In genomic region chr15:8595226-8595625, GRCm38 (mm10) we compare ENCODE assay signal across 21 mouse cellular contexts.
A peak's percentile ranks its signal among the peaks of the same experiment; 100 is the strongest.
DNase-seq lines count a peak whose midpoint lies in the region; ATAC-seq and TF ChIP-seq lines count a peak whose summit lies in the region.
"Had no signal": no experiment of that assay in that cellular context is flagged by ENCODE, and none has a peak within 500 bp of the region (broad histone marks: within the 10 kb centered on the region; RNA-seq: fewer than 3 reads in every experiment).

No protein-coding gene starts in this region.

- no peak overlapping the region for H3K4me2 ChIP-seq in liver, embryonic 14.5 days (ENCODE audit: low read depth)
- no peak overlapping the region for H3K4me2 ChIP-seq in liver, embryonic 11.5 days
- no peak overlapping the region for H3K4me2 ChIP-seq in CH12.LX (ENCODE audit: insufficient read depth, low read depth, poor library complexity, severe bottlenecking)
- H3K4me2 ChIP-seq: heart, embryonic 15.5 days; kidney, embryonic 15.5 days; midbrain, embryonic 11.5 days; neural tube, embryonic 13.5 days had no signal

- TF ChIP-seq CTCF in liver, embryonic 14.5 days (IDR thresholded peaks at IDR 0.05; ENCODE audit: low read depth) = peak; percentile 14; the same call in 1 of the 2 replicates
- peak in 1 of 2 experiments; percentile 37; a peak in 2 of 4 replicates for TF ChIP-seq CTCF in CH12.LX (conservative IDR thresholded peaks at IDR 0.05 in 1 of 2, IDR thresholded peaks at IDR 0.05 in 1 of 2; ENCODE audit: low read depth in 2 of 2, low read length in 2 of 2)

- H3K27me3 ChIP-seq in liver, embryonic 14.5 days (ENCODE audit: control insufficient read depth, insufficient read depth, low read length) = no peaks in the 10 kb centered on the region
- H3K27me3 ChIP-seq in liver, embryonic 11.5 days (replicated peaks; ENCODE audit: control insufficient read depth, insufficient read depth, low read length) = no peaks in the 10 kb centered on the region
- H3K27me3 ChIP-seq in CH12.LX (replicated peaks) = no peaks in the 10 kb centered on the region
- H3K27me3 ChIP-seq: heart, embryonic 15.5 days; kidney, embryonic 15.5 days; neural tube, embryonic 13.5 days had no signal

- no peak overlapping the region for H3K27ac ChIP-seq in liver, embryonic 14.5 days
- no peak overlapping the region for H3K27ac ChIP-seq in liver, embryonic 11.5 days (ENCODE audit: low read depth, low read length)
- no peak overlapping the region for H3K27ac ChIP-seq in CH12.LX (ENCODE audit: insufficient read depth, low read depth)
- H3K27ac ChIP-seq: embryonic facial prominence, embryonic 10.5 days; heart, embryonic 15.5 days; kidney, embryonic 15.5 days; macrophage; neural tube, embryonic 13.5 days had no signal

- no peak for TF ChIP-seq POLR2A in CH12.LX (IDR thresholded peaks at IDR 0.05; ENCODE audit: low read depth, low read length)

- no peaks in the 10 kb centered on the region for H3K36me3 ChIP-seq in liver, embryonic 14.5 days (replicated peaks; ENCODE audit: control insufficient read depth, insufficient read depth, low read depth)
- H3K36me3 ChIP-seq in liver, embryonic 11.5 days (ENCODE audit: control insufficient read depth, insufficient read depth, low read length) = no peaks in the 10 kb centered on the region
- no peaks in the 10 kb centered on the region for H3K36me3 ChIP-seq in CH12.LX (replicated peaks in 1 of 2; ENCODE audit: control insufficient read depth in 1 of 2, insufficient read depth in 1 of 2, low read length in 1 of 2)
- H3K36me3 ChIP-seq: embryonic facial prominence, embryonic 10.5 days; heart, embryonic 15.5 days; kidney, embryonic 15.5 days; neural tube, embryonic 13.5 days had no signal

- WGBS in liver, embryonic 14.5 days (ENCODE audit: insufficient replicate concordance) = 55% methylated on average over 12 of the region's 12 CpGs
- WGBS in liver, embryonic 11.5 days = 66% methylated on average over 12 of the region's 12 CpGs

- no peak for ATAC-seq in liver, embryonic 14.5 days (ENCODE audit: insufficient read depth)
- no peak for ATAC-seq in liver, embryonic 11.5 days (replicated peaks; ENCODE audit: low FRiP score)
- ATAC-seq: forebrain, embryonic 14.5 days; inflammation-experienced regulatory T-cells, adult 6 months had no signal

- H3K4me3 ChIP-seq in liver, embryonic 14.5 days (ENCODE audit: insufficient read depth in 1 of 2, low read depth in 2 of 2, low read length in 2 of 2) = no peak overlapping the region
- H3K4me3 ChIP-seq in liver, embryonic 11.5 days (ENCODE audit: low read depth, low read length) = no peak overlapping the region
- H3K4me3 ChIP-seq in CH12.LX (replicated peaks in 1 of 3; ENCODE audit: low read depth in 2 of 3, low read length in 2 of 3, poor library complexity in 1 of 3) = no peak overlapping the region
- H3K4me3 ChIP-seq: embryonic facial prominence, embryonic 10.5 days; erythroblast, embryonic 14.5 days; heart, embryonic 15.5 days; kidney, embryonic 15.5 days; neural tube, embryonic 13.5 days had no signal

- TF ChIP-seq RAD21 in CH12.LX (IDR thresholded peaks at IDR 0.05; ENCODE audit: low read depth, low read length) = peak; percentile 7

- in situ Hi-C loops in CH12.LX (cut with MboI; ENCODE audit: low pct_ligation_motif_present, low pct_unique_long_range_greater_than_20kb, low sequenced_read_pairs) = no loop called here

- no peaks in the 10 kb centered on the region for H3K9me3 ChIP-seq in liver, embryonic 14.5 days (ENCODE audit: control insufficient read depth, low read length)
- H3K9me3 ChIP-seq in liver, embryonic 11.5 days (ENCODE audit: control insufficient read depth, low read length) = no peaks in the 10 kb centered on the region
- H3K9me3 ChIP-seq in CH12.LX (replicated peaks; ENCODE audit: low read length) = no peaks in the 10 kb centered on the region
- H3K9me3 ChIP-seq: embryonic facial prominence, embryonic 10.5 days; heart, embryonic 15.5 days; kidney, embryonic 15.5 days; neural tube, embryonic 13.5 days had no signal

- no peaks in the 10 kb centered on the region for H3K79me2 ChIP-seq in CH12.LX (replicated peaks; ENCODE audit: control insufficient read depth, extremely low read depth, insufficient read depth, poor library complexity, severe bottlenecking)

- no peaks in the 10 kb centered on the region for H3K4me1 ChIP-seq in liver, embryonic 14.5 days (replicated peaks; ENCODE audit: control insufficient read depth in 2 of 2, insufficient read depth in 2 of 2, low read length in 1 of 2)
- no peaks in the 10 kb centered on the region for H3K4me1 ChIP-seq in liver, embryonic 11.5 days (replicated peaks; ENCODE audit: control insufficient read depth, insufficient read depth, low read length)
- H3K4me1 ChIP-seq in CH12.LX (ENCODE audit: control insufficient read depth in 1 of 2, insufficient read depth in 2 of 2) = peaks cover under 1% of the 10 kb centered on the region in 2 experiments; a peak in 2 of 4 replicates
- H3K4me1 ChIP-seq: heart, embryonic 15.5 days; kidney, embryonic 15.5 days; neural tube, embryonic 13.5 days had no signal

- dilution Hi-C loops in CH12.LX (cut with MboI; ENCODE audit: extremely low pct_ligation_motif_present, extremely low pct_unique_long_range_greater_than_20kb, low sequenced_read_pairs) = no loop called here

- no peak overlapping the region for H3K9ac ChIP-seq in liver, embryonic 14.5 days (replicated peaks)
- H3K9ac ChIP-seq in liver, embryonic 11.5 days (ENCODE audit: low read depth, low read length) = no peak overlapping the region
- no peak overlapping the region for H3K9ac ChIP-seq in CH12.LX (ENCODE audit: insufficient read depth, low read depth)
- H3K9ac ChIP-seq: heart, embryonic 15.5 days; kidney, embryonic 15.5 days; neural tube, embryonic 13.5 days had no signal

- DNase-seq in liver, embryonic 14.5 days (ENCODE audit: low read depth in 3 of 3, low spot score in 3 of 3) = no peak
- DNase-seq in liver, embryonic 11.5 days (ENCODE audit: low spot score) = no peak
- DNase-seq in 416B (ENCODE audit: low read depth) = peak; percentile 81
- no peak for DNase-seq in CH12.LX (ENCODE audit: extremely low read depth)
- DNase-seq in R1 (ENCODE audit: low read depth, low spot score) = peak; percentile 67
- no peak for DNase-seq in urinary bladder, adult 18-20 months (ENCODE audit: low spot score in 2 of 2)
- no peak for DNase-seq in layer of hippocampus, adult 18-20 months (ENCODE audit: low spot score in 2 of 2)
- DNase-seq: adrenal gland, adult 8-10 months; cerebellum, adult 18-20 months; cerebellum, postnatal 36 days; layer of hippocampus, postnatal 36 days; lung, adult 2 months had no signal

- TF ChIP-seq EP300 in liver, embryonic 14.5 days (IDR thresholded peaks at IDR 0.05; ENCODE audit: low read depth) = no peak
- no peak for TF ChIP-seq EP300 in CH12.LX (IDR thresholded peaks at IDR 0.05; ENCODE audit: low read length)

TF ChIP-seq in CH12.LX, 34 proteins besides CTCF, POLR2A, EP300 and RAD21:
- no peak for TF ChIP-seq ZC3H11A (IDR thresholded peaks at IDR 0.05; ENCODE audit: low read depth, low read length)
- no peak for TF ChIP-seq BHLHE40 (IDR thresholded peaks at IDR 0.05; ENCODE audit: low read depth, low read length)
- TF ChIP-seq ETS1 (conservative IDR thresholded peaks at IDR 0.05; ENCODE audit: low read depth, low read length) = no peak
- TF ChIP-seq SMC3 (IDR thresholded peaks at IDR 0.05; ENCODE audit: low read depth, low read length) = peak; percentile 15; the same call in 1 of the 2 replicates

Comparison
In these comparisons a context has a peak if more than half of its experiments do, and no peak if none do; other contexts are left out.
1. DNase-seq: peak in 416B (single experiment) and R1 (single experiment); none in liver, embryonic 14.5 days (0 of 3), liver, embryonic 11.5 days (single experiment), CH12.LX (single experiment), urinary bladder, adult 18-20 months (0 of 2) and layer of hippocampus, adult 18-20 months (0 of 2).